Mouse (Mus musculus): ENCODE measurements at regions not wholly inside any gene's neighbourhood (a gene's known extent, or its start where the extent isn't known, plus 50 kb on each side); places are given as distances from the start of the nearest gene placed in this dataset.

GRCm38 (mm10) chr7:73306728-73307127 lies 68.6 kb upstream of the Rgma start:
- H3K27ac ChIP-seq (ENCODE audit: low read length): no peak overlapping the region
- H3K4me1 ChIP-seq (ENCODE audit: control insufficient read depth, insufficient read depth, low read length): no peaks in the 10 kb centered on the region
- H3K9ac ChIP-seq (ENCODE audit: low read length): no peak overlapping the region
- no peak overlapping the region for H3K4me3 ChIP-seq (ENCODE audit: low read length)
- no peak for ATAC-seq (replicated peaks; ENCODE audit: extremely low read depth, insufficient read depth, low FRiP score)
- H3K9me3 ChIP-seq (replicated peaks; ENCODE audit: control insufficient read depth, low read length): no peaks in the 10 kb centered on the region
- no peaks in the 10 kb centered on the region for H3K27me3 ChIP-seq (ENCODE audit: control insufficient read depth, insufficient read depth, low read length)
- 62% methylated on average over 5 of the region's 5 CpGs for WGBS
- H3K4me2 ChIP-seq (ENCODE audit: low read depth, low read length): no peak overlapping the region
- H3K36me3 ChIP-seq (ENCODE audit: control insufficient read depth, insufficient read depth): no peaks in the 10 kb centered on the region

GRCm38 (mm10) chr7:73307586-73308490 lies 67.5 kb upstream of the Rgma start:
- Histone ChIP-seq H3K4me1 (ENCODE audit: control insufficient read depth, insufficient read depth, low read length) (no peaks in the 10 kb centered on the region), H3K9ac (ENCODE audit: low read length) (no peak overlapping the region), H3K9me3 (replicated peaks; ENCODE audit: control insufficient read depth, low read length) (no peaks in the 10 kb centered on the region), H3K4me3 (ENCODE audit: low read length) (no peak overlapping the region), H3K4me2 (ENCODE audit: low read depth, low read length) (no peak overlapping the region), H3K36me3 (ENCODE audit: control insufficient read depth, insufficient read depth) (no peaks in the 10 kb centered on the region), H3K27ac (ENCODE audit: low read length) (no peak overlapping the region), H3K27me3 (ENCODE audit: control insufficient read depth, insufficient read depth, low read length) (no peaks in the 10 kb centered on the region)
- ATAC-seq (replicated peaks; ENCODE audit: extremely low read depth, insufficient read depth, low FRiP score): no peak
- 53% methylated on average over 13 of the region's 13 CpGs for WGBS

GRCm38 (mm10) chr7:73308981-73309380 lies 66.3 kb upstream of the Rgma start:
- ATAC-seq (replicated peaks; ENCODE audit: extremely low read depth, insufficient read depth, low FRiP score): no peak
- WGBS: 62% methylated on average over 7 of the region's 7 CpGs
- Histone ChIP-seq H3K4me3 (ENCODE audit: low read length) (no peak overlapping the region), H3K27ac (ENCODE audit: low read length) (no peak overlapping the region), H3K9me3 (replicated peaks; ENCODE audit: control insufficient read depth, low read length) (no peaks in the 10 kb centered on the region), H3K27me3 (ENCODE audit: control insufficient read depth, insufficient read depth, low read length) (no peaks in the 10 kb centered on the region), H3K4me1 (ENCODE audit: control insufficient read depth, insufficient read depth, low read length) (no peaks in the 10 kb centered on the region), H3K4me2 (ENCODE audit: low read depth, low read length) (no peak overlapping the region), H3K36me3 (ENCODE audit: control insufficient read depth, insufficient read depth) (no peaks in the 10 kb centered on the region), H3K9ac (ENCODE audit: low read length) (no peak overlapping the region)

GRCm38 (mm10) chr7:73310056-73310455 lies 65.3 kb upstream of the Rgma start:
- ATAC-seq (replicated peaks; ENCODE audit: extremely low read depth, insufficient read depth, low FRiP score): no peak
- H3K4me1 ChIP-seq (ENCODE audit: control insufficient read depth, insufficient read depth, low read length): no peaks in the 10 kb centered on the region
- no peaks in the 10 kb centered on the region for H3K36me3 ChIP-seq (ENCODE audit: control insufficient read depth, insufficient read depth)
- H3K27ac ChIP-seq (ENCODE audit: low read length): no peak overlapping the region
- H3K4me2 ChIP-seq (ENCODE audit: low read depth, low read length): no peak overlapping the region
- 92% methylated on average over 10 of the region's 10 CpGs for WGBS
- H3K9ac ChIP-seq (ENCODE audit: low read length): no peak overlapping the region
- H3K27me3 ChIP-seq (ENCODE audit: control insufficient read depth, insufficient read depth, low read length): no peaks in the 10 kb centered on the region
- no peaks in the 10 kb centered on the region for H3K9me3 ChIP-seq (replicated peaks; ENCODE audit: control insufficient read depth, low read length)
- no peak overlapping the region for H3K4me3 ChIP-seq (ENCODE audit: low read length)

- no peak overlapping the region for H3K4me3 ChIP-seq (ENCODE audit: low read length)
- no peaks in the 10 kb centered on the region for H3K36me3 ChIP-seq (ENCODE audit: control insufficient read depth, insufficient read depth)
- H3K27ac ChIP-seq (ENCODE audit: low read length): no peak overlapping the region
- 92% methylated on average over 15 of the region's 15 CpGs for WGBS
- no peaks in the 10 kb centered on the region for H3K9me3 ChIP-seq (replicated peaks; ENCODE audit: control insufficient read depth, low read length)
- ATAC-seq (replicated peaks; ENCODE audit: extremely low read depth, insufficient read depth, low FRiP score): no peak
- no peaks in the 10 kb centered on the region for H3K4me1 ChIP-seq (ENCODE audit: control insufficient read depth, insufficient read depth, low read length)
- H3K27me3 ChIP-seq (ENCODE audit: control insufficient read depth, insufficient read depth, low read length): no peaks in the 10 kb centered on the region
- H3K4me2 ChIP-seq (ENCODE audit: low read depth, low read length): no peak overlapping the region
- no peak overlapping the region for H3K9ac ChIP-seq (ENCODE audit: low read length)
Measured at GRCm38 (mm10) chr7:73310581-73311136, 64.7 kb upstream of the Rgma start.

GRCm38 (mm10) chr7:73315555-73315954 lies 59.8 kb upstream of the Rgma start:
- Histone ChIP-seq H3K4me1 (ENCODE audit: control insufficient read depth, insufficient read depth, low read length) (peaks cover 11% of the 10 kb centered on the region), H3K9me3 (replicated peaks; ENCODE audit: control insufficient read depth, low read length) (no peaks in the 10 kb centered on the region), H3K9ac (ENCODE audit: low read length) (no peak overlapping the region), H3K4me2 (ENCODE audit: low read depth, low read length) (no peak overlapping the region), H3K27me3 (ENCODE audit: control insufficient read depth, insufficient read depth, low read length) (no peaks in the 10 kb centered on the region), H3K4me3 (ENCODE audit: low read length) (no peak overlapping the region), H3K36me3 (ENCODE audit: control insufficient read depth, insufficient read depth) (no peaks in the 10 kb centered on the region), H3K27ac (ENCODE audit: low read length) (no peak overlapping the region)
- 69% methylated on average over 3 of the region's 3 CpGs for WGBS
- no peak for ATAC-seq (replicated peaks; ENCODE audit: extremely low read depth, insufficient read depth, low FRiP score)

GRCm38 (mm10) chr7:73317574-73317973 lies 57.7 kb upstream of the Rgma start:
- Histone ChIP-seq H3K9ac (ENCODE audit: low read length) (no peak overlapping the region), H3K4me2 (ENCODE audit: low read depth, low read length) (no peak overlapping the region), H3K4me3 (ENCODE audit: low read length) (no peak overlapping the region), H3K27ac (ENCODE audit: low read length) (no peak overlapping the region), H3K27me3 (ENCODE audit: control insufficient read depth, insufficient read depth, low read length) (no peaks in the 10 kb centered on the region), H3K9me3 (replicated peaks; ENCODE audit: control insufficient read depth, low read length) (no peaks in the 10 kb centered on the region; the same call in 1 of the 2 replicates), H3K36me3 (ENCODE audit: control insufficient read depth, insufficient read depth) (no peaks in the 10 kb centered on the region), H3K4me1 (ENCODE audit: control insufficient read depth, insufficient read depth, low read length) (peaks cover 11% of the 10 kb centered on the region)
- no peak for ATAC-seq (replicated peaks; ENCODE audit: extremely low read depth, insufficient read depth, low FRiP score)
- WGBS: 91% methylated on average over 4 of the region's 4 CpGs

- H3K27me3 ChIP-seq (ENCODE audit: control insufficient read depth, insufficient read depth, low read length): no peaks in the 10 kb centered on the region
- 83% methylated on average over 6 of the region's 6 CpGs for WGBS
Measured at GRCm38 (mm10) chr7:73319004-73319403, 56.3 kb upstream of the Rgma start.

GRCm38 (mm10) chr7:73319994-73320393 lies 55.3 kb upstream of the Rgma start:
- Histone ChIP-seq H3K9ac (ENCODE audit: low read length) (no peak overlapping the region), H3K27me3 (ENCODE audit: control insufficient read depth, insufficient read depth, low read length) (no peaks in the 10 kb centered on the region), H3K9me3 (replicated peaks; ENCODE audit: control insufficient read depth, low read length) (no peaks in the 10 kb centered on the region; the same call in 1 of the 2 replicates), H3K36me3 (ENCODE audit: control insufficient read depth, insufficient read depth) (no peaks in the 10 kb centered on the region), H3K4me1 (ENCODE audit: control insufficient read depth, insufficient read depth, low read length) (peaks cover 11% of the 10 kb centered on the region), H3K4me3 (ENCODE audit: low read length) (no peak overlapping the region), H3K4me2 (ENCODE audit: low read depth, low read length) (peak overlapping the region; percentile 5; the same call in 1 of the 2 replicates), H3K27ac (ENCODE audit: low read length) (no peak overlapping the region)
- ATAC-seq (replicated peaks; ENCODE audit: extremely low read depth, insufficient read depth, low FRiP score): peak; percentile 81
- 39% methylated on average over 7 of the region's 7 CpGs for WGBS

More at GRCm38 (mm10) chr7:73319004-73319403, 56.3 kb upstream of the Rgma start:
- Histone ChIP-seq H3K4me3 (ENCODE audit: low read length) (no peak overlapping the region), H3K4me1 (ENCODE audit: control insufficient read depth, insufficient read depth, low read length) (peaks cover 11% of the 10 kb centered on the region), H3K4me2 (ENCODE audit: low read depth, low read length) (no peak overlapping the region), H3K9me3 (replicated peaks; ENCODE audit: control insufficient read depth, low read length) (no peaks in the 10 kb centered on the region; the same call in 1 of the 2 replicates), H3K9ac (ENCODE audit: low read length) (no peak overlapping the region), H3K36me3 (ENCODE audit: control insufficient read depth, insufficient read depth) (no peaks in the 10 kb centered on the region), H3K27ac (ENCODE audit: low read length) (no peak overlapping the region)
- no peak for ATAC-seq (replicated peaks; ENCODE audit: extremely low read depth, insufficient read depth, low FRiP score)
